Mouse (Mus musculus): ENCODE data around the gene Tmem102. TPM values are rescaled to one million over a fixed set of nuclear protein-coding genes. Genes with fewer than 3 reads are reported as not detected.

Gene Tmem102
- polyA plus RNA-seq, 1 experiment from 2014 or later: 0.52 TPM

DNA sequence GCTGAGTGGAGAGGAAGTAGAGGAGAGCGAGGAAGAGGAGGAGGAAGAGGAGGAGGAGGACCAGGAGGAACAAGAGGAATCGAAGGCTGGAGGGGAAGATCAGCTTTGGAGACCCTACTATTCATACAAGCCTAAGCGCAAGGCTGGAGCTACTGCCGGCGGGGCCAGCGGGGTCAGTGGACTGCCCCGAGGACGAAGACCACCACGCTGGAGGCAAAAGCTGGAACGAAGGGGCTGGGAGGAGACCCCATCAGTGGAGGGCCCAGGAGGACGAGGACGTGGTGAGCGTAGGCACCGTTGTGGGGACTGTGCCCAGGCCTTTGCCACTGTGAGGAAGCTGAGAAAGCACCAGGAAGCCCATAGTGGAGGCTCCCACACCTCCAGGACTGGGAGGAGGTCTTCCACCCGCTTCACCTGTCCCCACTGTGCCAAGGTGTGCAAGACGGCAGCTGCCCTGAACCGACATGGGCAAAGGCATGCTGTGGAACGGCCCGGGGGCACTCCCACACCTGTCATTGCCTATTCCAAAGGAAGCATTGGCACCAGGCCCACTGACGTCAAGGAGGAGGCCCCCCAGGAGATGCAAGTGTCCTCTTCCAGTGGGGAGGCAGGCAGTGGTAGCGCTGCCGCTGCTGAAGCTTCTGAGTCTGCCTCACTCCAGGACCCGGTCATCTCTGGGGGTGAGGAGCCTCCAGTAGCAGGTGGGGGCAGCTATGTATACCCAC lies 27.0 kb downstream of the Tmem102 start:
- ATAC-seq: no peak

DNA sequence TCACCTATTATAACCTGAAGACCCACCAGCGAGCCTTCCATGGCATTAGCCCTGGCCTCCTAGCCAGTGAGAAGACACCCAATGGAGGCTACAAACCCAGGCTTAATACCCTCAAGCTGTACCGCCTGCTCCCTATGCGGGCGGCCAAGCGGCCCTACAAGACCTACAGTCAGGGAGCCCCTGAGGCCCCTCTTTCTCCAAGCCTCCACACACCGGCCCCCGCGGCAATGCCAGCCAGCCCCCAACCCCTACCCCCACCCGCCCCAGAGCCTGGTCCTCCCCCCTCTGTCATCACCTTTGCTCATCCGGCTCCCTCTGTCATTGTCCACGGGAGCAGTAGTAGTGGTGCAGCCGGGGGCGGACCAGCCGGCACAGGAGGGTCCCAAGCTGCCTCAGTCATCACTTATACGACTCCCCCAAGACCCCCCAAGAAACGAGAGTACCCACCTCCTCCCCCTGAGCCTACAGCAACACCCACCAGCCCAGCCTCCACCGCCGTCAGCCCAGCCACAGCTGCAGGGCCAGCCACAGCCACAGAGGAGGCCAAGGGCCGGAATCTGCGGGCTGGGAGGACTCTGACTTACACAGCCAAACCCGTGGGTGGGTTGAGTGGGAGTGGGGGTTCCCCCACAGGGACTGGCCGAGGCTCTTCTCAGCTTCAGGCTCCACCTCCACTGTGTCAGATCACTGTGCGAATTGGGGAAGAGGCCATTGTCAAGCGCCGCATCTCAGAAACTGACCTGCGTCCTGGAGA lies 27.7 kb downstream of the Tmem102 start:
- no peak for ATAC-seq
- 66% methylated on average over 26 of the region's 26 CpGs for WGBS

More for the DNA sequence above, 27.0 kb downstream of the Tmem102 start:
- Histone ChIP-seq H3K9ac (replicated peaks) (no peak overlapping the region), H3K27me3 (peaks cover 3% of the 10 kb centered on the region; the same call in 1 of the 2 replicates), H3K9me3 (no peaks in the 10 kb centered on the region), H3K4me1 (replicated peaks) (0 out of 2 replicates have a peak, but pooled peaks cover 5% of the 10 kb centered on the region), H3K4me3 (replicated peaks) (no peak overlapping the region), H3K4me2 (replicated peaks) (no peak overlapping the region), H3K27ac (no peak overlapping the region), H3K36me3 (peaks cover 25% of the 10 kb centered on the region)
- WGBS: 71% methylated on average over 23 of the region's 23 CpGs

DNA sequence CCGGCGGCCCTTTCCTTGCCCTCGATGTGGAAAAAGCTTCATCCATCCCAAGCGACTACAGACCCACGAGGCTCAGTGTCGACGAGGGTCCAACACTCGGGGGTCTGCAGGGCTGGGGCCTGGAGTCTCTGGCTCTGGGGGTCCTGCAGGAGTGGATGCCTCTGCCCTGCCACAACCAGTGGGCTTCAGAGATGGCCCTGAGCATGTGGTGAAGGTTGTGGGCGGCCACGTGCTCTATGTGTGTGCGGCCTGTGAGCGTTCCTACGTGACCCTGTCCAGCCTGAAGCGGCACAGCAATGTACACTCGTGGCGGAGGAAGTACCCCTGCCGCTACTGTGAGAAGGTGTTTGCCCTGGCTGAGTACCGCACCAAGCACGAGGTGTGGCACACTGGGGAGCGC lies 28.9 kb downstream of the Tmem102 start:
- Histone ChIP-seq H3K36me3 (peaks cover 25% of the 10 kb centered on the region), H3K4me3 (replicated peaks) (no peak overlapping the region)

More for the DNA sequence above, 27.7 kb downstream of the Tmem102 start:
- H3K27ac ChIP-seq: no peak overlapping the region
- peaks cover 25% of the 10 kb centered on the region for H3K36me3 ChIP-seq
- no peak overlapping the region for H3K4me3 ChIP-seq (replicated peaks)
- no peak overlapping the region for H3K4me2 ChIP-seq (replicated peaks)
- H3K27me3 ChIP-seq: peaks cover 3% of the 10 kb centered on the region; the same call in 1 of the 2 replicates
- no peaks in the 10 kb centered on the region for H3K9me3 ChIP-seq
- no peak overlapping the region for H3K9ac ChIP-seq (replicated peaks)
- 0 out of 2 replicates have a peak, but pooled peaks cover 5% of the 10 kb centered on the region for H3K4me1 ChIP-seq (replicated peaks)

DNA sequence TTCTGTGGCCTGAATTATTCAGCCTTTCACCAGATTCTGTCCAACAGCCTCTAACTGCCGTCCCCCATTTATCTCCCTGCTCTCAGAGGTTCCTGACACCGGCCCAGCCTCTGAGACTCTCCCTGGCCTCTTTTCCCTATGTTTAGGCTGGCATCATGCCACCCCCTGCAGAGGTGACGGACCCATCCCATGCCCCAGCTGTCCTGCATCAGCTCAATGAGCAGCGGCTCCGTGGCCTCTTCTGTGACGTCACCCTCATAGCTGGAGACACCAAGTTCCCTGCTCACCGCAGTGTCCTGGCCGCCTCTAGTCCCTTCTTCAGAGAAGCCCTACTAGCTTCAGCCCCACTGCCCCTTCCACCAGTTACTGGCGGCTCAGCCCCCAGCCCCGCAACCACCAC lies 29.7 kb downstream of the Tmem102 start:
- ATAC-seq: no peak
- 74% methylated on average over 10 of the region's 10 CpGs for WGBS
- H3K4me3 ChIP-seq (replicated peaks): no peak overlapping the region

More for the DNA sequence above, 28.9 kb downstream of the Tmem102 start:
- 87% methylated on average over 20 of the region's 20 CpGs for WGBS
- ATAC-seq: no peak
- H3K9me3 ChIP-seq: no peaks in the 10 kb centered on the region
- no peaks in the 10 kb centered on the region; the same call in 1 of the 2 replicates for H3K27me3 ChIP-seq
- H3K27ac ChIP-seq: no peak overlapping the region
- no peak overlapping the region for H3K4me2 ChIP-seq (replicated peaks)
- H3K4me1 ChIP-seq (replicated peaks): 0 out of 2 replicates have a peak, but pooled peaks cover 5% of the 10 kb centered on the region
- H3K9ac ChIP-seq (replicated peaks): peak overlapping the region; percentile 28; the same call in 1 of the 2 replicates

DNA sequence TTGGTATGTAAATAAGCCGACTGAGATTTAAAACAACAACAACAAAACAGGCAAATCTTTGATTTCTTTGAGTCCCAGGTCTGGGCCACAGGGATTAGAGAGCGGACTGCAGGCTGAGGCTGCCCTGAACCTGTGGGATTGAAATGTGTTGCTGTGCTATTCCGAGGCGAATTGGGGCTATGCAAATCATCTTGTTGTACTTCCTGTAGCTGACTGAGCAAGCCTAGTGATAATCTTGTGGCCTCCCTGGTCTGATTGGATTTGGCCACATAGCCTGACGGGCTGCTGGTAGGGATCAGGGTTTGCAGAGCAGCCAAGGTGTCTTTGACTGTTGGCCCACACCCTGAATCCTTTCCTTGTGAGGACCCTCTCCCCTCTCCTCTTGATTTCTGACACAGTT lies 30.5 kb downstream of the Tmem102 start:
- no peaks in the 10 kb centered on the region for H3K9me3 ChIP-seq
- H3K4me1 ChIP-seq (replicated peaks): 0 out of 2 replicates have a peak, but pooled peaks cover 5% of the 10 kb centered on the region
- WGBS: 53% methylated on average over 5 of the region's 5 CpGs
- H3K36me3 ChIP-seq: peaks cover 25% of the 10 kb centered on the region
- no peak overlapping the region for H3K9ac ChIP-seq (replicated peaks)
- H3K4me2 ChIP-seq (replicated peaks): no peak overlapping the region
- H3K27ac ChIP-seq: no peak overlapping the region
- no peak for ATAC-seq
- no peak overlapping the region for H3K4me3 ChIP-seq (replicated peaks)
- no peaks in the 10 kb centered on the region; the same call in 1 of the 2 replicates for H3K27me3 ChIP-seq

More for the DNA sequence above, 29.7 kb downstream of the Tmem102 start:
- no peaks in the 10 kb centered on the region for H3K9me3 ChIP-seq
- no peaks in the 10 kb centered on the region; the same call in 1 of the 2 replicates for H3K27me3 ChIP-seq
- peaks cover 25% of the 10 kb centered on the region for H3K36me3 ChIP-seq
- no peak overlapping the region for H3K4me2 ChIP-seq (replicated peaks)
- H3K27ac ChIP-seq: no peak overlapping the region
- 0 out of 2 replicates have a peak, but pooled peaks cover 5% of the 10 kb centered on the region for H3K4me1 ChIP-seq (replicated peaks)
- H3K9ac ChIP-seq (replicated peaks): no peak overlapping the region

DNA sequence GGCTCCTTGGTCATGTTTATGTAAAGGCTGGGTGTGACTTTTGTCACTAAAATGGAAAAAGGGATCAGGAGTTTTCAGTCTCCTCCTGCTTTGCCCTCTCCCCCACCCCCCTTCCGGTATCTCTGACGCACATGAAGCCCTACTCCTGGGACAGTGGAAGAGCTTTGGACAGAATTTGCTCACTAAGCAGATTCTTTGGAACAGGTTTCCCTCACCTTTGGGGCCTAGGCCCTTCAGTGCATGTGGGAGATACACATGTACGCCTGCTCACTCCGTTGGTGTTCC lies 37.9 kb downstream of the Tmem102 start:
- ATAC-seq: no peak
- 65% methylated on average over 4 of the region's 4 CpGs for WGBS
- Histone ChIP-seq H3K27me3 (0 out of 2 replicates have a peak, but pooled peaks cover 5% of the 10 kb centered on the region), H3K9me3 (no peaks in the 10 kb centered on the region), H3K9ac (replicated peaks) (peak overlapping the region; percentile 96; the same call in 1 of the 2 replicates), H3K4me1 (replicated peaks) (peaks cover 24% of the 10 kb centered on the region), H3K4me2 (replicated peaks) (peak overlapping the region; percentile 76; the same call in 1 of the 2 replicates), H3K36me3 (no peaks in the 10 kb centered on the region), H3K4me3 (replicated peaks) (peak overlapping the region; percentile 84), H3K27ac (0 out of 2 replicates have a peak overlapping the region, but pooled peaks have one; percentile 30)

DNA sequence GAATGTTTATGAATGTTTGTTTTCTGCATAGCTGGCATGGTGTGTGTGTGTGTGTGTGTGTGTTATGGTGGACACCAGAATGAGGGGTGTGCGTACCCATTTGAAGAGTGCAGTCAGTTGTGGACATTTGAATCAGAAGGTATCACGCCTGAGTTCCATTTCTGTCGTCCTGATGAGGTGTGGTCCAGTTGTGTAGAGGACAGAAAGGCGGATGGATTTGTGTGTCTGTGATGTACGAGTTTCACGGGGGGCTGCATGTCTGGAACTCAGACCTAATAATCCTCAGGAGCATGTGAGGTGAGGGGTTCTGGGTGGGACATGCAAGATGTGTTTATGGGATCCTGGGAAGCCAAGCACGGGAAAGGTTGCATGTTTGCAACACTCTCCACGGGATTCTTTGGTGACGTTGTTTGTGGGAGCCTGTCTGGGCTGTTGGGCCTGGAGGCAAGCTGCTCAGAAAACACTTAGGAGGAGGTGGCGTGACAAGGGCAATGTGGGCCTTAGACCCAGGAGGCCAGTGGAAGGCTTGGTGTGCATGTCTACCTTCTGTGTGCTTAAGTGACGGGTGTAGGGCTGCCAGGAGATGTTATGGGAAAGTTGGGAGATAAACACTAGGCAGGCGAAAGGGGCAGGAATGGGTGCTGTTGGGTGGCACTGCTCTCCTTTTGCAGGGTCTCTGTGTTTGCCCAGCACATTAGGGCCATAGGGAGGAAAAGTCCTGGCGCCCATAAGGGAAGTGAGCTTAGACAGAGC lies 38.4 kb downstream of the Tmem102 start:
- no peaks in the 10 kb centered on the region for H3K36me3 ChIP-seq
- peaks cover 24% of the 10 kb centered on the region for H3K4me1 ChIP-seq (replicated peaks)
- 0 out of 2 replicates have a peak, but pooled peaks cover 5% of the 10 kb centered on the region for H3K27me3 ChIP-seq
- peak overlapping the region; percentile 96 for H3K9ac ChIP-seq (replicated peaks)
- no peaks in the 10 kb centered on the region for H3K9me3 ChIP-seq
- peak overlapping the region; percentile 84 for H3K4me3 ChIP-seq (replicated peaks)
- peak overlapping the region; percentile 76 for H3K4me2 ChIP-seq (replicated peaks)
- H3K27ac ChIP-seq: peak overlapping the region; percentile 84; the same call in 1 of the 2 replicates
- 67% methylated on average over 13 of the region's 13 CpGs for WGBS
- peak; percentile 21 for ATAC-seq

DNA sequence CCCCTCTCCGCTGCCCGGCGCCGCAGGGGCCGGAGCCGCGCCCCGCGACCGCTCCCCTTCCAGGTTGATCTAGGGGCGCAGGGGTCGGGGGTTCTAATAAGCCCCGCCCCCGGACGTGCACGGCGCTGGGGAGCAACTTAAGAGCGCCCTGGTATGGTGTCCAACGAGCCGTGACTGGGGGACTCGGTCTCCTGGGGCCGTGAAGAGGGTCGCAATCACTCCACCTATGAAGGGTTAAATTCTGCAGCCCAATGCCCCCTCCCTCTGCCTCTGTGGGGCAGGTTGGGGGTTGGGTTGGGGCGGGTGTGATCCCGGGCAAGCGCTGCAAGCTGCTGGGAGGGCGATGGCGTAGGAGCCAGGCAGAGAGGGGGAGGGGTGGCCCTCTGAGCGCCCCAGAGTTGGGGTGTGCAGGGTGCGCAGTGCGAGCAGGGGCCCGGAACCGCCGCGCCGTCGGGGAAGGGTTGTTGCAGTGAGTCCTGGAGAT lies 39.3 kb downstream of the Tmem102 start:
- ATAC-seq: peak; percentile 85
- H3K9me3 ChIP-seq: no peaks in the 10 kb centered on the region
- H3K36me3 ChIP-seq: no peaks in the 10 kb centered on the region
- peak overlapping the region; percentile 76 for H3K4me2 ChIP-seq (replicated peaks)
- peaks cover 25% of the 10 kb centered on the region for H3K4me1 ChIP-seq (replicated peaks)
- peak overlapping the region; percentile 96 for H3K9ac ChIP-seq (replicated peaks)
- H3K27ac ChIP-seq: peak overlapping the region; percentile 84
- peak overlapping the region; percentile 84 for H3K4me3 ChIP-seq (replicated peaks)
- H3K27me3 ChIP-seq: 0 out of 2 replicates have a peak, but pooled peaks cover 5% of the 10 kb centered on the region
- WGBS: 1% methylated on average over 37 of the region's 37 CpGs

DNA sequence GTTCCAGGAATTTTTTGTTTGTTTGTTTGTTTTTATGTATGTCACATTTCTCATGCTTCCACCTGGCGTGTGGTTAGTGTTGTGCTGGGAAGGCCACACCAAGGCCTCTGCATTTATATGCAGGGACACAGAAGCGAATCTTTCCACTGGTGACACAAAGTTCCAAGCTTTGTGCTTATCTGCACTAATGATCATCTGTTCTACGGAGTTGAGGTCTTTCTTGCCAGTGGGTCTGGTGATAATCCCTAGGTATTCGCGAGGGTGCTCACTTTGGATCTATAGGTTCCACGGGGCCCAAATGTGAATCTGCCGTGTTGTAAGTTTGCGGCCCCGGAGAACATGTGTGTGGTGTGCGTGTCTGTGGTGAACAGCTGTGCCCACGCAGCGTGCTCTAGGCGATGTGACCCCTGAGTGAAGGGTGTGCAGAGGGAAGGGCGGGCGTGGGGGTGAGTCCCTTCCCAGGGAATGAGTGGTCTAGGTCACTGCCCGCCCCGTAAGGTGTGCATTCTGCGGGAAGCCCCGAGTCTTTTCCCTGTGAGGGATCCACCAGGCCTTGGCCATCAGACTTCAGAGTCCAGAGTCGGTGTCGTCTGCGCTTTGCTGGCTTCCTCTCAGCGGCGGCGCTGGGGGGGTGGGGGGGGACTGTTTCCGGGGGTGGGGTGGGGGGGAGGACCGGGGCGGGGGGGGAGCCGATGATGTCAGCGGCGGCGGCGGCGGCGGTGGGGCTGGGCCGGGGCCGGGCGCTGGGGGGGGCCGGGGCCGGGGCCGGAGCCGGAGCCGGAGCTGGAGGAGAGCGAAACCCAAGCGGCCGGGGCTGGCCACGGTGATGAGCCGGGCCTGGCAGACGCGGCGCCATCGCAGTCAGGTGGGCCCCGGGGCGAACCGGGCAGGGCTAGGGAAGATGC lies 40.0 kb downstream of the Tmem102 start, which contains the start of gene Zbtb4:
Zbtb4 (plus strand) TSS at position 692 of the 905 bp plus-strand sequence.
- Histone ChIP-seq H3K27me3 (0 out of 2 replicates have a peak, but pooled peaks cover 5% of the 10 kb centered on the region), H3K9ac (replicated peaks) (peak within 1 kb of the TSS; percentile 96), H3K4me2 (replicated peaks) (peak within 1 kb of the TSS; percentile 76), H3K36me3 (no peaks in the 10 kb centered on the region), H3K9me3 (no peaks in the 10 kb centered on the region), H3K4me3 (replicated peaks) (peak within 1 kb of the TSS; percentile 84), H3K4me1 (replicated peaks) (peaks cover 32% of the 10 kb centered on the region), H3K27ac (peak within 1 kb of the TSS; percentile 84)
- 24% methylated on average over 35 of the region's 55 CpGs for WGBS
- peak; percentile 79 for ATAC-seq

DNA sequence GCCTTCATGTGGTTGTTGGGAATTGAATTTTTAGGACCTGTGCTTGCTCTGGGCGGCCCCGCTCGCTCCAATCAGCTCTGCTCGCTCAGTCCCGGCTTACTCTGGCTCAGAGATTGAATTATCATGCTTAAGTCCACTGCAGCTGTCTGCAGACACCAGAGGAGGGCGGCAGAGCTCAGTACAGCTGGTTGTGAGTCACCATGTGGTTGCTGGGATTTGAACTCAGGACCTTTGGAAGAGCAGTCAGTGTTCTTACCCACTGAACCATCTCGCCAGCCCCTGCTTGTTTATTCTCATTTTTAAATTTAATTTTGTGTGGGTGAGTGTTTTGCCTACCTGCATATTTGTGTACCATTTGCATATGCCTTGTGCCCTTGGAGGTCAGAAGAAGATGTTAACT lies 41.9 kb downstream of the Tmem102 start:
- H3K36me3 ChIP-seq: no peaks in the 10 kb centered on the region
- H3K27ac ChIP-seq: no peak overlapping the region
- no peaks in the 10 kb centered on the region for H3K9me3 ChIP-seq
- H3K4me2 ChIP-seq (replicated peaks): no peak overlapping the region
- H3K9ac ChIP-seq (replicated peaks): no peak overlapping the region
- 0 out of 2 replicates have a peak, but pooled peaks cover 5% of the 10 kb centered on the region for H3K27me3 ChIP-seq
- H3K4me1 ChIP-seq (replicated peaks): peaks cover 43% of the 10 kb centered on the region
- WGBS: 69% methylated on average over 7 of the region's 7 CpGs
- H3K4me3 ChIP-seq (replicated peaks): no peak overlapping the region
- ATAC-seq: no peak
